Mouse (Mus musculus) MEL (cell line): ENCODE data around the gene Degs2. TPM values are rescaled to one million over a fixed set of nuclear protein-coding genes. Genes with fewer than 3 reads are reported as not detected.

ENCODE experiments used
- DNase-seq: peaks from one replicate; pipeline ENCODE4 v3.0.0; 2011; ENCODE audit warnings: low read depth, low spot score
- H3K27ac ChIP-seq: 2 replicates; pipeline ENCODE4 v1.5.1; 2012; ENCODE audit warnings: low read depth, mild to moderate bottlenecking, control low read depth, low read length, moderate library complexity; ENCODE audit not compliant: control insufficient read depth
- H3K27me3 ChIP-seq, 2 experiments: fragments of 150-350 bp in 1 of 2; sonication (generic) in 1 of 2; 2 replicates each; pipeline ENCODE4 v1.6.1; 2012; ENCODE audit warnings: low read length in 2 of 2, mild to moderate bottlenecking in 2 of 2, improper control_type of control experiment in 1 of 2, moderate library complexity in 1 of 2; ENCODE audit not compliant: insufficient read depth in 2 of 2, control insufficient read depth in 1 of 2
- H3K36me3 ChIP-seq, 2 experiments: 2 replicates each; pipeline ENCODE4 v1.6.1; 2012 to 2014; ENCODE audit warnings: low read length in 2 of 2, improper control_type of control experiment in 1 of 2, inconsistent platforms in 1 of 2, mild to moderate bottlenecking in 1 of 2; ENCODE audit not compliant: insufficient read depth in 2 of 2, control insufficient read depth in 1 of 2
- H3K4me1 ChIP-seq, 2 experiments: fragments of 150-350 bp in 1 of 2; sonication (generic) in 1 of 2; 2 replicates each; pipeline ENCODE4 v1.6.1; 2012; ENCODE audit warnings: low read length in 2 of 2, improper control_type of control experiment in 1 of 2, mild to moderate bottlenecking in 1 of 2; ENCODE audit not compliant: insufficient read depth in 2 of 2, control insufficient read depth in 1 of 2
- H3K4me3 ChIP-seq, 2 experiments: fragments of 150-350 bp in 1 of 2; sonication (generic) in 1 of 2; 2 replicates each; pipeline ENCODE4 v1.5.1; 2012; ENCODE audit warnings: low read depth in 2 of 2, low read length in 2 of 2, mild to moderate bottlenecking in 2 of 2, moderate library complexity in 2 of 2, control low read depth in 1 of 2, improper control_type of control experiment in 1 of 2; ENCODE audit not compliant: control insufficient read depth in 1 of 2, insufficient read depth in 1 of 2
- H3K79me2 ChIP-seq: 2 replicates; pipeline ENCODE4 v1.6.1; 2012; ENCODE audit warnings: mild to moderate bottlenecking, low read length, moderate library complexity; ENCODE audit not compliant: control insufficient read depth, poor library complexity, insufficient read depth
- H3K9ac ChIP-seq: 2 replicates; pipeline ENCODE4 v1.6.1; 2012; ENCODE audit warnings: low read depth, mild to moderate bottlenecking, control low read depth, low read length, moderate library complexity; ENCODE audit not compliant: control insufficient read depth, poor library complexity, severe bottlenecking
- H3K9me3 ChIP-seq: fragments of 150-350 bp; sonication (generic); replicated peaks from 2 replicates; pipeline ENCODE4 v1.6.1; 2012; ENCODE audit warnings: mild to moderate bottlenecking, low read length, improper control_type of control experiment, moderate library complexity; ENCODE audit not compliant: insufficient read depth
- CHD1 ChIP-seq: IDR thresholded peaks from 2 replicates; pipeline ENCODE4 v1.6.1; 2012; ENCODE audit warnings: low read depth, mild to moderate bottlenecking, inconsistent platforms, low read length, improper control_type of control experiment
- CHD2 ChIP-seq: IDR thresholded peaks from 2 replicates; pipeline ENCODE4 v1.6.1; 2011; ENCODE audit warnings: low read length, improper control_type of control experiment
- CTCF ChIP-seq, 3 experiments: IDR thresholded peaks in 2 of 3; conservative IDR thresholded peaks in 1 of 3; 2 replicates each; pipeline ENCODE4 v1.5.1; 2011 to 2012; ENCODE audit warnings: low read length in 3 of 3, low read depth in 2 of 3, mild to moderate bottlenecking in 2 of 3, improper control_type of control experiment in 1 of 3, inconsistent platforms in 1 of 3, mixed read lengths in 1 of 3, moderate library complexity in 1 of 3; ENCODE audit not compliant: control insufficient read depth in 1 of 3, insufficient read depth in 1 of 3, poor library complexity in 1 of 3, severe bottlenecking in 1 of 3
- GATA1 ChIP-seq: IDR thresholded peaks from 2 replicates; pipeline ENCODE4 v1.6.1; 2011; ENCODE audit warnings: low read depth, low read length, improper control_type of control experiment
- JUND ChIP-seq: IDR thresholded peaks from 2 replicates; pipeline ENCODE4 v1.6.1; 2011; ENCODE audit warnings: low read depth, mild to moderate bottlenecking, improper control_type of control experiment, low read length
- KAT2A ChIP-seq: conservative IDR thresholded peaks from 2 replicates; pipeline ENCODE4 v1.6.1; 2012; ENCODE audit warnings: low read depth, low read length, improper control_type of control experiment, inconsistent platforms
- MAFK ChIP-seq: IDR thresholded peaks from 2 replicates; pipeline ENCODE4 v1.6.1; 2011; ENCODE audit warnings: low read depth, mild to moderate bottlenecking, low read length, improper control_type of control experiment, borderline replicate concordance
- MAX ChIP-seq: IDR thresholded peaks from 2 replicates; pipeline ENCODE4 v1.6.1; 2011; ENCODE audit warnings: low read length, improper control_type of control experiment
- MAZ ChIP-seq: IDR thresholded peaks from 2 replicates; pipeline ENCODE4 v1.6.1; 2012; ENCODE audit warnings: low read depth, mild to moderate bottlenecking, inconsistent platforms, low read length, improper control_type of control experiment
- MXI1 ChIP-seq: IDR thresholded peaks from 2 replicates; pipeline ENCODE4 v1.6.1; 2011; ENCODE audit warnings: mild to moderate bottlenecking, low read depth, low read length, improper control_type of control experiment
- MYB ChIP-seq: IDR thresholded peaks from 2 replicates; pipeline ENCODE4 v1.6.1; 2011; ENCODE audit warnings: mild to moderate bottlenecking, low read depth, low read length, improper control_type of control experiment
- NELFE ChIP-seq: IDR thresholded peaks from 2 replicates; pipeline ENCODE4 v1.6.1; 2011; ENCODE audit warnings: low read depth, low read length, improper control_type of control experiment
- NRF1 ChIP-seq: IDR thresholded peaks from 2 replicates; pipeline ENCODE4 v1.6.1; 2014; ENCODE audit warnings: low read depth, mild to moderate bottlenecking, inconsistent platforms, low read length, improper control_type of control experiment, moderate library complexity; ENCODE audit not compliant: poor library complexity, insufficient read depth, severe bottlenecking
- POLR2AphosphoS2 ChIP-seq: IDR thresholded peaks from 2 replicates; pipeline ENCODE4 v1.6.1; 2011; ENCODE audit warnings: low read length, improper control_type of control experiment
- RCOR1 ChIP-seq: IDR thresholded peaks from 2 replicates; pipeline ENCODE4 v1.6.1; 2012; ENCODE audit warnings: low read depth, mild to moderate bottlenecking, inconsistent platforms, low read length, improper control_type of control experiment
- SIN3A ChIP-seq: IDR thresholded peaks from 2 replicates; pipeline ENCODE4 v1.6.1; 2012; ENCODE audit warnings: low read length, improper control_type of control experiment, inconsistent platforms
- SMC3 ChIP-seq: IDR thresholded peaks from 2 replicates; pipeline ENCODE4 v1.6.1; 2011; ENCODE audit warnings: low read depth, low read length, improper control_type of control experiment
- TAL1 ChIP-seq: IDR thresholded peaks from 2 replicates; pipeline ENCODE4 v1.6.1; 2012; ENCODE audit warnings: mild to moderate bottlenecking, inconsistent platforms, low read length, moderate library complexity, mixed read lengths
- TCF12 ChIP-seq: IDR thresholded peaks from 2 replicates; pipeline ENCODE4 v1.6.1; 2014; ENCODE audit warnings: low read depth, mild to moderate bottlenecking, inconsistent platforms, low read length, improper control_type of control experiment, moderate library complexity
- UBTF ChIP-seq: IDR thresholded peaks from 2 replicates; pipeline ENCODE4 v1.6.1; 2012; ENCODE audit warnings: low read depth, mild to moderate bottlenecking, inconsistent platforms, low read length, improper control_type of control experiment, moderate library complexity, borderline replicate concordance; ENCODE audit not compliant: insufficient read depth
- USF1 ChIP-seq: IDR thresholded peaks from 2 replicates; pipeline ENCODE4 v1.6.1; 2014; ENCODE audit warnings: low read depth, mild to moderate bottlenecking, inconsistent platforms, low read length, improper control_type of control experiment, moderate library complexity
- USF2 ChIP-seq, 2 experiments: IDR thresholded peaks; 2 replicates each; pipeline ENCODE4 v1.6.1; 2011 to 2012; ENCODE audit warnings: improper control_type of control experiment in 2 of 2, low read length in 2 of 2, borderline replicate concordance in 1 of 2, inconsistent platforms in 1 of 2, low read depth in 1 of 2, mild to moderate bottlenecking in 1 of 2; ENCODE audit not compliant: insufficient read depth in 1 of 2
- ZMIZ1 ChIP-seq: IDR thresholded peaks from 2 replicates; pipeline ENCODE4 v1.6.1; 2012; ENCODE audit warnings: low read depth, mild to moderate bottlenecking, inconsistent platforms, low read length, improper control_type of control experiment, moderate library complexity
- ZNF384 ChIP-seq: IDR thresholded peaks from 2 replicates; pipeline ENCODE4 v1.6.1; 2012; ENCODE audit warnings: low read depth, mild to moderate bottlenecking, inconsistent platforms, low read length, improper control_type of control experiment
- polyA plus RNA-seq, 2 experiments: library from polyadenylated mRNA; stranded (reverse) in 1 of 2; unstranded in 1 of 2; fragments of >175 nt in 1 of 2; fragments of >200 nt in 1 of 2; gene quantifications; 2 replicates each; pipeline versions ENCODE4 v1.2.1 to v1.2.4; 2012; ENCODE audit warnings: low replicate concordance in 2 of 2, low read depth in 1 of 2; ENCODE audit not compliant: insufficient read length in 2 of 2, insufficient read depth in 1 of 2, missing spikeins in 1 of 2
- total RNA-seq: library from RNA; depleted of rRNA; stranded (reverse); fragments of 300-350 nt; gene quantifications from 2 replicates; pipeline ENCODE4 v1.2.3, GENCODE M21; 2012

The Degs2 gene
- total and polyA plus RNA-seq, 3 experiments: not detected

DNA sequence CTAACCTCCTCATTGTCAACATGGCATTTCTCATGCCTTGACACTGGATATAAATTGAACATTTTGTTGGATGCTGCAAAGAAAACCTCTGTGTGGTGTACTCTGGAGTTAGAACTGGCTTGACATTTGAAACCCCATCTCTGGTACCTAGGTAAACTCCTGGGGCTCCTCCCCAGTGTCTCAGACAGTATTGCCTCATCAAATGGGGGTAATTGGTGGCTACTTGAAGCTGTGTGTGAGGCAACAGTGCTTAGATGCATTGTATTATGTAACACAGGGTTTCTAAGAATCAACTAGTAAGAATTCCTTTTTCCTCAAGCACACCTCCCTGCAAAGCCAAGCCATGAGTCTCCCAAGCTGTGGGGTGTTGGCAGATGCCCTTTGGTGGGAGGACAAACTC is 54.3 kb downstream of the Degs2 start:
- Histone ChIP-seq H3K4me3 (no peak overlapping the region), H3K79me2 (no peaks in the 10 kb centered on the region), H3K9me3 (no peaks in the 10 kb centered on the region), H3K27ac (no peak overlapping the region), H3K27me3 (no peaks in the 10 kb centered on the region), H3K36me3 (no peaks in the 10 kb centered on the region), H3K4me1 (no peaks in the 10 kb centered on the region), H3K9ac (no peak overlapping the region)
- TF ChIP-seq CHD1: no peak
- no peak for TF ChIP-seq CTCF (IDR thresholded peaks at IDR 0.05 in 2 of 3, conservative IDR thresholded peaks at IDR 0.05 in 1 of 3; ENCODE audit: control insufficient read depth in 1 of 3, insufficient read depth in 1 of 3, low read depth in 2 of 3, low read length in 3 of 3, poor library complexity in 1 of 3, severe bottlenecking in 1 of 3)
- no peak for DNase-seq

DNA sequence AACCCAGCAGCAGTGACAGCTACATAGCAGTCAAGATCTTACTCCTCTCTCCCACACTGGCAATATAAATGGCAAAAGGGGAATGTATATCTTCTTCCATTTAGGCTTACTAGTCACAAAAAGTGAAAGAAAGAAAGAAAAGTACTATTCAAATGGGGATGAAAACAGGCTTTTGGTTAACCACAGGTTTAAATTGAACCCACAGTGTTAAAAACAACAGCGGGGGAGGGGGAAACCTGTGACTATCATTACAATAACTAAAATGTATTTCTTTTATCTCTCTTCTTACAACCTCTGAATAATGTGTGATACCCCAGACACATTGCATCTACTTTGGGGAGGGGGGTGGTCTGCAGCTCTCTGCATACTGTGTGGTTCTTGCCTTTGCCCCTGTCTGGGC is 55.9 kb downstream of the Degs2 start:
- Histone ChIP-seq H3K79me2 (no peaks in the 10 kb centered on the region), H3K4me1 (no peaks in the 10 kb centered on the region), H3K27me3 (no peaks in the 10 kb centered on the region), H3K36me3 (no peaks in the 10 kb centered on the region), H3K4me3 (no peak overlapping the region), H3K9ac (no peak overlapping the region), H3K27ac (no peak overlapping the region), H3K9me3 (no peaks in the 10 kb centered on the region)
- TF ChIP-seq TCF12: no peak
- no peak for TF ChIP-seq ZMIZ1
- no peak for TF ChIP-seq KAT2A
- no peak for TF ChIP-seq SIN3A
- no peak for TF ChIP-seq USF1
- no peak for TF ChIP-seq MAX
- TF ChIP-seq ZNF384: no peak
- no peak for DNase-seq

DNA sequence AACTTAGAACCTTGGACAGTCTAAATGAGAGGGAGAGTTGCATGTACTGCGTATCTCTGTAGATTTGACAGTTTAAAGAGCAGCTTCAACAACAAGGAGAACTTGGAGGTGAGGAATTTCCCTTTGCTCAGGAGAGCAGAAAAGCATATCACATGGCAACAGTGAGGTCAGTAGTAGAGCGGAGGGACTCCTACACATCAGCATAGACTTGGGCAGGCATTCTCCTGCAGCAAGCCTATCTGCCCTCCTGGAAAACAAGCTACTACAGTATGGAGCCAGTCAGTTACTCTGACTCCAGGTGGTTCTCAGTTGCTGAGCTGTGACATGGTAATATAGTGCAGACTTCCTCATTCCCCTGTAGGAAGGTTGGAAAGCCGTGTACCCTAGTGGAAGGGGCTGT is 60.1 kb downstream of the Degs2 start:
- DNase-seq: no peak

More for the DNA sequence above, 60.1 kb downstream of the Degs2 start:
- no peak overlapping the region for H3K9ac ChIP-seq
- H3K27ac ChIP-seq: no peak overlapping the region
- no peak overlapping the region for H3K4me3 ChIP-seq
- H3K9me3 ChIP-seq: no peaks in the 10 kb centered on the region
- no peaks in the 10 kb centered on the region for H3K27me3 ChIP-seq
- H3K4me1 ChIP-seq: no peaks in the 10 kb centered on the region
- no peaks in the 10 kb centered on the region for H3K36me3 ChIP-seq
- no peaks in the 10 kb centered on the region for H3K79me2 ChIP-seq
- TF ChIP-seq CTCF (IDR thresholded peaks at IDR 0.05 in 2 of 3, conservative IDR thresholded peaks at IDR 0.05 in 1 of 3; ENCODE audit: control insufficient read depth in 1 of 3, insufficient read depth in 1 of 3, low read depth in 2 of 3, low read length in 3 of 3, poor library complexity in 1 of 3, severe bottlenecking in 1 of 3) (no peak), POLR2AphosphoS2 (no peak), MAFK (no peak), MXI1 (no peak), SMC3 (no peak), CHD2 (no peak), MAX (no peak), NRF1 (no peak), GATA1 (no peak), JUND (no peak), USF2 (IDR thresholded peaks at IDR 0.05; ENCODE audit: borderline replicate concordance in 1 of 2, insufficient read depth in 1 of 2, low read depth in 1 of 2, low read length in 2 of 2) (no peak), CHD1 (no peak), MAZ (no peak), RCOR1 (no peak), UBTF (no peak), SIN3A (no peak), NELFE (no peak), MYB (no peak), TAL1 (no peak)
